Mouse (Mus musculus): ENCODE results near the gene Sorcs3.

The Sorcs3 gene

DNA sequence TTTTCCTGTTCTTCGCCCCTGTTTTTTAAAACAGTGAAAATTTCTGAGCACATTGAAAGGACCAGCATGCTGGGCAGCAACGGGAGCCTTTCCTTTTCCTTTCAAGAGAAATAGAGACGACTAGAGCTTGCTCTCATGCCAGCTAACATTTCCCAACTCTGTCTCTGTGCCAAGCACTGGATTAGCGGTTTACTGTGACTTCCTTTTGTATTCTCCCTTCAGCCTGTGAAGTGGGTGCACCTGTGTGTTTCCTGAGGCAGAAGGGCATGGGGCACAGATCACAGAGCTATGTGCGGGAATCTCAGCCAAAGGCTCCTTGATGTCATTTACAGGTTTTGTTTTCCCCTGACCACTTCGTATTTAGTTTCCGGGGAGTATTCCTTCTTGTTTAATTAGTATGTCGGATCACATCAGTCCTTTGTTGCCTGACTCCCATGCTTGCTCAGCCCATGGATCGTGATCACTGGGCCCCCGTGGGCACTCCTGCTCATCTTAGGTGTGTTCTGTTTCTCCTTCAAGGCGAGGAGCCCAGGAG, 172.2 kb downstream of the Sorcs3 start:
- DNase-seq (ENCODE audit: low read depth), result no peak

DNA sequence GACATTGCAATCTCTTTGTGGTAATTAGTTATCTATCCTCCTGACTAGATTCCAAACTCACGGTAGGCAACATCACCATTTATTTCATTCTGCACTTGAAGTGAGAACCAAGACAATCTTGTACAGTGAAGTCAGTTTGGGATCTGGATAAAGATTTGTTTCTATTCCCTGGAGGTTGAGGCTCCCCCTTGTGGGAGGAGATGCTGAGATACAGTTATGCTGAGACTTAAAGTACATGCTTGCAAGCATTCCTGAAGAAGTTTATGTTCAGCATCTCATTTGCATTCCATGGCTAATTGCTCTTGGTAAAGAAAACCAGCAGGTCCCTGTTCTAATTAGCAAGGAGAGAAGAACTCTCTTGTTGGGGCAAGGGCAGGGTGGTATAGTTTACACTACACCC, 185.7 kb downstream of the Sorcs3 start:
- DNase-seq (ENCODE audit: low read depth), result no peak

DNA sequence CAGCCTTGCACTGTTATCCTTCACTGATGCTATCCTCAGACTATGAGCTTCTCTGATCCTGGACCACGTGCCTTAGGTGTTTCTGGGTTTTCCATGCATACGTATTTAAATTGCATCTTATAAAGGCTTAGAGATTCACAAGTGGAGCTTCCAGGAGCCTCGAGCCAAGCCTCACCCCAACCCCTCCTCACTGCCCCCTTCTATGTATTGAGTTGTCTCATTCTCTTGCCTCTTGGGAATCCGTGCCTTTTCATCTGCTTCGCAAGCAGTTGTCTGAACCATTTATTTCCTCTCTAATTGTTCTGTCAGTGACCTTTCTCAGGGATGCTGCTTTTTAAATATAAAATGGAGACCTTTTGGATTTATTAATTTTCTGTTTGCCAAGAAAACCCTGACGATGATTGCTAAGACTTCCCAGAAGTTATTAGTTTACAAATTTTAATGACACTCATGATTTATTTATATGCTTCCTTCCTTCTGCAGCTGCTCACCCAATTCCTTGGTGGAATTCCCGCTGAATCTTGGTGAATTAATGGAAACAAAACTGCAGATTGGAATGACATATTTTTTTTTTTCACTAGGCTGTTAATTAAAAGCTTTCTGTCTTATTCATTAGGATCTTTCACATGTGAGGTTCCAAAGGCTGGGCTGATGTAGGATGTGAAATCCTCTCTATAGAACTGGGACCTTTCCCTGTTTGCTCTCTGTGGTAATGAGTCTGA, 199.1 kb downstream of the Sorcs3 start:
- no peak for DNase-seq (ENCODE audit: low read depth)

DNA sequence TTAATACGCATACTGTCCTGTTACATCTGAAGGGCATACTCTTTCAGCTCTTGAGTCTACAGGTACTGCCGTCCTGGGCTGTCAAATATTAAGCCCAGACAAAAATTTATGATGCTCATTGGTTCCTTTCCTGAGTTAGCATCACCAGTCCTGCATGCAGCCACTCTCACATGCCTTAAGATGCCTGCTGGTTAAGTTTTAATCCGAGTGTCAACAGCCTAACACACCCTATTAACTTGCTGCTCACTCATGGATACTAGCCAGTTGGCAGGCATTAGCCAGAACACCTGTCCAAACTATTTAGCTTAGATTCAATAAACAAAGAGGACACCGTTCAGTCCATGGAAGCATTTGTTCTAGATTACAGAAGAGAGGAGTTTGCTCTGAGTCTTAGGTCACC, 202.4 kb downstream of the Sorcs3 start:
- DNase-seq (ENCODE audit: low read depth), result no peak

GRCm38 (mm10) chr19:48411332-48411731, 205.5 kb downstream of the Sorcs3 start:
- DNase-seq (ENCODE audit: low read depth), result no peak

DNA sequence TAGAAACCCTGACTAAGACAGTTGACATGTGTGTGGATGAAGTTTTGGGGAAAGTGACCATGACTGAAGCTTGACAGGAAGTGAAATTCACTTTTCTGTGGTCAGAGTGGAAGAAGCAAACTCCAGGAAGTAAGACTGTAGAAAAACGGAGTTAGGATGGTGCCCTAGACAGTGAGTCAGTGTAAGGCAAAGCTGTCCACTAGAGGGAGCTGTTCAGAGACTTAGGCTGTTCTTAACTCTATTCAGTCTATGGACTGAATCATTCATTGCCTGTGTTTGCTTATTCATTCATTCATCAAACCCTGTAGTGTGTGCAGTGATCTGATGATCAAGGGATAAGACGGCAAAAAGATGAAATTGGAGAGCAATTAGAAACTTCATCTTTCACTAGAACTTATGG, 208.0 kb downstream of the Sorcs3 start:
- DNase-seq (ENCODE audit: low read depth), result peak; percentile 9

DNA sequence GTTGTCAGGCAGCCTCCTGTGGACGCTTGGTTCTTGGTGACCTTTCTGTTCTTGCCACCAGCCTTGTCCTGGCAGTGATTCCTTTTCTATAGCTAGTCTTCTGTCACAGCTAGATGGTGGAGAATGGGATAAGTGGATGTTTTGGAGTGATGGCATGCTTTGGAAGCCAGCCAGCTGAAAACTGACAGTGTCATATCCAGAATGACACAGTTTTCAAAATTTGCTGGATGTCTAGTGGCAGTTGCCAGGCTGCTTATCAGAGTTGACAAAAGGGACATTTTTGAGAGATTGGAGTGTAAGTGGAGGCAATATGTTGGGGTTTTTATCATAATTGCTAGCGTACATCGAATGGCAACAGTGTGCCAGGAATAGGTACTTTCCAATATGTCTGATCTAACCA, 212.5 kb downstream of the Sorcs3 start:
- DNase-seq (ENCODE audit: low read depth), result no peak

- no peak for DNase-seq (ENCODE audit: low read depth)
Observed at GRCm38 (mm10) chr19:48429263-48429662, 223.4 kb downstream of the Sorcs3 start.

- no peak for DNase-seq (ENCODE audit: low read depth)
Observed at GRCm38 (mm10) chr19:48429755-48430154, 223.9 kb downstream of the Sorcs3 start.

- no peak for DNase-seq (ENCODE audit: low read depth)
Observed at GRCm38 (mm10) chr19:48430328-48430727, 224.5 kb downstream of the Sorcs3 start.

DNA sequence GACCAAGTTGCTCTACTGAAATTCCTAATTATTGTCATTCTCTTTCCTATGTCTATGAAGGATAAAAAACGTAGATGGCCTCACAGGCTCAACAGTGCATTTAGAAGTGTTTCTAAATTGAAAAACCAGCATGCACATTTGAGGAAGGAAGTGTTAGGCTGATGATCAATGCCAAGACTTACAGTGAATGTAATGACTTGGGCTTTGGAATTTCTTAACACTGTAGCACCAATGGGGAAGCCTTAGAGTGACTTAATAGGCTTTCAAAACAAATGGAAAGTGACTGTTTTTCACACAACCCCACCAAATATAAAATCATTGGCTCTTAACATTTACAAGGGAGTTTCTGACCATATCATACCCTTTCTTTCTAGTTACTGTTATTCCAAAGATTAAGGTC, 232.6 kb downstream of the Sorcs3 start:
- DNase-seq (ENCODE audit: low read depth), result no peak

GRCm38 (mm10) chr19:48461141-48461540, 255.3 kb downstream of the Sorcs3 start:
- no peak for DNase-seq (ENCODE audit: low read depth)

DNA sequence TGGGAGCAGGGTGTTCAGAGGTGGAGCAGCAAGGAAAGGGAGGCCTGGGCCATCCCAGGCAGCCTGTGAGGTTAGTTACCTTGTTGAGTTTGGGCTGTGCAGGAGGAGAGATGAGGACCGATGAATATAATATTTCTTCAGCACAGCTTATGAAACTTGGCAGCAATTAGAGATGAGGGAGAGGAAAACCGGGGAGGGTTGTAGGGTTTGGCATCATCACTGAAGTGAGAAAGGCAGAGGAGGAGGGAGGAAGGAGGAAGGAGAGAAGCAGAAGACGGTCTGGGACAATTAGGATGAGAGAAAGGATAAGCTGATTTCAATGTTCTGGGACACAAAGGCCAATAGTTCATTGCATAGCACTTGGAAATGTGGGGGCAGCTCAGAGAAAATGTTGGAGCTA, 256.6 kb downstream of the Sorcs3 start:
- DNase-seq (ENCODE audit: low read depth), result no peak

GRCm38 (mm10) chr19:48463494-48463893, 257.7 kb downstream of the Sorcs3 start:
- no peak for DNase-seq (ENCODE audit: low read depth)

DNA sequence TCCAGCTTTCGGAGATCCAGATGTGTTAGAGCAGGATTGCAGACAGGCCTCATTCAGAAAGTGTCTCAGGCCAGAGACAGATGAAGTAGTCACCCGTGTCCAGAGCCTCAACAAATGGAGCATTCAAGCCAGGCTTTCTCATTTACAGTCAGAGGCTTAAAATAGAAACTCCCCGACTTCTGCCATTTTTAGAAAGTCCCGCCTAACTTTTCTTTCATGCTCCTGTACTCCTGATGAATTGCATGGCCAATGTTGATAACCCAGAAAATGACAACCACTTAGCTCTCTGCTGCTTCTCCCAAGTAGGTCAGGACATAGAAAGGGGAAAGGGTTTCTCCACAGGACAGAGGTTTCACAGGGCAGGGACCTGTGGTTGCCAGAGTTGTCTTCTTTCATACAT, 261.6 kb downstream of the Sorcs3 start:
- DNase-seq (ENCODE audit: low read depth), result no peak

GRCm38 (mm10) chr19:48469791-48470410, 264.1 kb downstream of the Sorcs3 start:
- DNase-seq (ENCODE audit: low read depth), result no peak

GRCm38 (mm10) chr19:48471927-48472326, 266.1 kb downstream of the Sorcs3 start:
- DNase-seq (ENCODE audit: low read depth), result no peak

DNA sequence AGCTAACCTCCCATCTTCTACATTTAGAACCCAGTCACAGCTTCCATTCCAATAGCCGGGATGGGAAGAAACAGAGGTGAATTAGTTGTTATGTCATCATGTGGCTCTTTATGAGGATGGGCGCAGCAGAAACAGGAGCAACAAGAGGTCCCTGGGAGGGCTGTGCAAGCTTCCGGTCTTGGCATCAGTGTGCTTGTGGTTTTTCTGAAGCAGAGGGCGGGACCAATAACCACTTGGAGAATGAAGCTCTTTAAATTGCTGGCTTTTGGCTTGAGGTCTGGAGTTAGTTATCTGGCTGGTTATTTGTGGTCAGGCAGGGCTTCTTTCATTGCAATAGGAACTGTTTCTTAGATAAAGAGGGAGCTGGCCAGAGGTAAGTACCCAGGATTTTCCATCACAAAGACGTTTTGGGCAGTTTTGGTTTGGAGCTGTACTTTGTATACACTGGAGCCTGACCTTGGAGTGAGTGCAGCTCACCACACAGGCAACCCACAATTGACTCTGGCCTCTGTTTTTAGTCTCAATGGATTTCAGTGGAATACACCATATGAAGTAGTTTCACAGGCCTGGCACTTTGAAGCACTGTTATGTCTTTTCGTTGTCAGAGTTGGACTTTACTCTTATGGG, 270.1 kb downstream of the Sorcs3 start:
- no peak for DNase-seq (ENCODE audit: low read depth)

- no peak for DNase-seq (ENCODE audit: low read depth)
Observed at GRCm38 (mm10) chr19:48478864-48479263, 273.0 kb downstream of the Sorcs3 start.

- DNase-seq (ENCODE audit: low read depth), result no peak
Observed at GRCm38 (mm10) chr19:48482946-48483345, 277.1 kb downstream of the Sorcs3 start.

- DNase-seq (ENCODE audit: low read depth), result no peak
Observed at GRCm38 (mm10) chr19:48491111-48491510, 285.3 kb downstream of the Sorcs3 start.

DNA sequence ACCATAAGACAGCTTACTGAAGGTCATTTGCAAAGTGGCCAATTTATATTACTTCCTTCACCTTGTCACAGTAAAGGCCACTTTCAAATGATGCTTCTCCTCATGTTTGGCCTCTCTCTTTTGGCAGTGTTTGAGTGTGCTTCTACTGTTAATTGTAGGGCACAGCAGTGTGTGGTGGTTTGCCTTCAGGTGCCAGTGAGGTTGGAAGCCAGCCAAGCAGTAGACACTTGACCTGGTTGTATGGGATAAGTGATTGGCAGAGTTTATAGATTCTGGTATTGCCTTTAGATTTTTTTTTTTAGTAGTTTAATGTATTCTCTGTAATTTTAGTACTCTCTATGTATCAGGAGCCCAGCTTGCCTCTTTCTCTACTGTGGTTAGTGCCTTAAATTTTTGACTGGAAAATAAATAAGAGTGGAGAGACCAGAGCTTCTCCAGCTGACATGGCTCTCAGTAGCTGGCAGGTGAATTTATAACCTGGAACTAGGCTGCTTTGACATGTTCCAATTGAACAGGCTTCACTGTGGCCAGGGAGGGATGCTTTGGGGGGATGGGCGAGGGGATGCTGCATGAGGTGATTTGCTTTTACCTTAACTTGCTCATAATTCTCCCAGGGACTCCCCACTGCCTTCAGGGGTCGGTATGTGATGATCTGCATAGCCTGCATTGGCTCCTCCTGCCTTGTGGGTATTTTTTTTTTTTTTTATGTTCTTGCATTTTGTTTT, 298.2 kb downstream of the Sorcs3 start:
- DNase-seq (ENCODE audit: low read depth), result no peak

DNA sequence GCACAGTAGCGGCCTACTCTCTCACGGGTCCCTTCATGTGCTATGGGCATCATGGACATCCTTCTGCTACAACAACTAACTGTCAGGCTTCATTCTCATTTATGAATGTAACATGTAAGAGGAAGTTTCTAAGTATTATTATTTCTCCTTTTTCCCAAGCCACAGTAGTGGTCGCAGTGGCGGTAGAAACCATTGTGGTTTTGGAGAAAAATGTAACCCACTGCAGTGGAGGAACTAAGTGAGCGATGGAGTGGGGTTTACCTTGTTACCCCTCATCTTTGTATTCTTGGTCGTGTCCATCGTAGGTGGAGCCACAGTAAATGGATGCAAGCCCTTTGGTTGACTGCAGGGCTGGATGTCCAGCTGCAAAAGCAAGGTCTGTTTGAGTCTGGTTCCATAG, 318.0 kb downstream of the Sorcs3 start:
- no peak for DNase-seq (ENCODE audit: low read depth)

Data from induced T-regulatory cell, adult 2 months (primary cell).